Mouse (Mus musculus) regulatory T cell (primary cell): ENCODE data around the gene Zmat1.

Experiments used
- in situ Hi-C: fragments of 300-600 bp; cut with MboI, MseI; formaldehyde crosslinking; loops from one replicate; pipeline ENCODE4 v1.15.1; 2025; ENCODE audit warnings: high pct_unique_total_duplicates

The Zmat1 gene

GRCm38 (mm10) chrX:135008720-135009470, at the start of gene Zmat1:
Gene Zmat1, minus strand, starts transcription at chrX:135009209.
- in situ Hi-C loops: no loop called here

- in situ Hi-C loops: loop anchor here (25.0 kb wide), 1 partner anchor 483 kb away; no protein-coding TSS in a partner anchor
Observed at GRCm38 (mm10) chrX:135053939-135054338, 44.9 kb upstream of the Zmat1 start.

GRCm38 (mm10) chrX:135035962-135036375, 27.0 kb upstream of the Zmat1 start:
- in situ Hi-C loops: no loop called here

- in situ Hi-C loops: no loop called here
Observed at GRCm38 (mm10) chrX:135025135-135025534, 16.1 kb upstream of the Zmat1 start.

GRCm38 (mm10) chrX:135011381-135011780, 2.4 kb upstream of the Zmat1 start:
- in situ Hi-C loops: no loop called here

- in situ Hi-C loops: no loop called here
Observed at GRCm38 (mm10) chrX:135009471-135009815, 434 bp upstream of the Zmat1 start.

- in situ Hi-C loops: no loop called here
Observed at GRCm38 (mm10) chrX:135008021-135008420, 988 bp downstream of the Zmat1 start.

- in situ Hi-C loops: no loop called here
Observed at GRCm38 (mm10) chrX:134964546-134964945, 44.5 kb downstream of the Zmat1 start, which contains the start of gene Nxf2. Gene Nxf2, minus strand, starts transcription at chrX:134964754.

GRCm38 (mm10) chrX:134963305-134964094, 45.5 kb downstream of the Zmat1 start:
- in situ Hi-C loops: no loop called here

GRCm38 (mm10) chrX:134930361-134930760, 78.6 kb downstream of the Zmat1 start:
- in situ Hi-C loops: loop anchor here (10.0 kb wide), 1 partner anchor 164 kb away; no protein-coding TSS in a partner anchor

GRCm38 (mm10) chrX:134929927-134930326, 79.1 kb downstream of the Zmat1 start:
- in situ Hi-C loops: loop anchor here (10.0 kb wide), 1 partner anchor 165 kb away; no protein-coding TSS in a partner anchor

- in situ Hi-C loops: no loop called here
Observed at GRCm38 (mm10) chrX:134925058-134925457, 84.0 kb downstream of the Zmat1 start.

- in situ Hi-C loops: loop anchor here (5.0 to 25.0 kb wide), 2 partner anchors 197 to 287 kb away; no protein-coding TSS in a partner anchor
Observed at GRCm38 (mm10) chrX:134923675-134924424, 85.2 kb downstream of the Zmat1 start.
